Mouse (Mus musculus): ENCODE data around the gene D130043K22Rik. TPM values are rescaled to one million over a fixed set of nuclear protein-coding genes. Genes with fewer than 3 reads are reported as not detected.

The D130043K22Rik gene
- polyA plus RNA-seq (2014; fragmentation: Illumina TruSeq; extraction: RNeasy Lipid Tissue Mini Kit (QIAGEN cat#74804); ENCODE audit: low read depth, low replicate concordance), result 0.19 TPM

DNA sequence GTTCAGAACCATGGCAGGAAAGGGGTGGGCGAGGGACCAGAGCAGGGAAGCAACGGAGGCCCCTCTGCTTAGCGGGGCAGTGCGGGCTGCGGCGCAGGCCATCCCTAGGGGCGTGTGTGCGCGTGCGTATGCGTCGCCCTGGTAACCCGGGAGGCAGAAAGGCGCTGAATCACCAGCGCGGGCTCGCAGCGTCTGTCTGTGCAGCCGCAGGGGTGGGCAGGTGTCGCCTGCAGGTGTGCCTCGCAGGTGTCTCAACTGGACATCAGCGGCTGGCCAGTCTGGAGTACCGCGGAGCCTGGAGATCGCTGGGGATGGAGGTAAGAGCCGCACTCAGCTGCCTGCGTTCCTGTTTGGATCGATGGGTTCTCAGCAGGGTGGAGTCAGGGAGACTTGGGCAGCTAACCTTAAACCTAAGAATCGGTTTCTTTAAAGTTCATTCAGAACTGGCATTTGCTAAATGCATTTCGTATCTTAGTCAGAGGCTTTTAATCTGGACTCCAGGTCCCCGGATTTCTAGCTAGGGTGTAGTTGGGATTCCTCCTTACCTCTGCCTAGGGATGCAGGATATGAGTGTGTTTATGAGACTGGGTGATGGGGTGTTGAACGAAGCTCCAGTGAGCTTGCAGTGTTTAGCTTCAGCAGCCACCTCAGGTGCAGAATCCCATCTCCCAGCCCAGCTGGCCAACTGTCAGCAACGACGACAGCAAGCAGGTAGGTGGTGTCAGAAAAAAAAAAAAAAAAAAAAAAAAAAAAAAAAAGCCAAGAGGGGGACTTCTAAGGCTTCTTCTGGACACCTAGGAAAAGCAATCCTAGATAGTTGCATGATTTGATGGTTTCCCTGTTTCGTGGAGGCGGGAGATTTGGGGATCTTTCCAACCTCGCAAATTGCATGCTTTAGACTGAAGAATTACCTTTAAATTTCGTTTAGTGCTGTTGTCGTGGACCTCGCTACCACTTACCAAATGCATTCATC is at the start of gene D130043K22Rik:
TSS of gene D130043K22Rik (plus strand) at position 153 of the 973 bp plus-strand sequence.

DNA sequence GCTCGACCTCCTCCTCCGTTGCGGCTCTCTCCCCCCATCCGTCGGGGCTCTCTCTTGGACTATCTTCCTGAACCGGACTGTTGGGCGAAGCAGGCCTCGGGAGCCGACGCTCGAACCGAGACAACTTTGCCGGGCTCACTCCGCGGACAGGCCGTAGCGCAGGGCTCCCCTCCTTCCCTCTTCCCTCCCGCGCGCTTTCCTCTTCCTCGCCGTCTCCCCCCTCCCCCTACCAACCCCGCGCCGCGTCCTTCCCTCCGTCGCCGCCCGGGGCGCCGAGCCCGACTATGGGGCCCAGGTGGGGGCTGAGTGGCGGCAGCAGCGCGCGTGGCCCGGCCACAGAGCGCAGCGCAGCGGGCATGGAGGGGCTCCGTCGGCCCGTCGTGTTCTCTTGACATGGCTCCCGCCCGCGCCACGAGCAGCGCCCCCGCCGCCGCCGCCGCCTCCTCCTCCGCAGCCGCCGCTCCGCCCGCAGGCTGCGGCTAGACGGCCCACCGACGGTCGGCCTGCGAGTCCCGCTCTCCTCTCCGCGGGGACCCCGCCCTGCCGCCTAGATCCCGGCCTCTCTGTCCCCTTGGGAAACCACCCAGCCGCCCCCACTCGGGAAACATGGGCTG is 43.5 kb upstream of the D130043K22Rik start, which contains the start of gene BC005537:
TSS of gene BC005537 (plus strand) at position 350 of the 614 bp plus-strand sequence.

DNA sequence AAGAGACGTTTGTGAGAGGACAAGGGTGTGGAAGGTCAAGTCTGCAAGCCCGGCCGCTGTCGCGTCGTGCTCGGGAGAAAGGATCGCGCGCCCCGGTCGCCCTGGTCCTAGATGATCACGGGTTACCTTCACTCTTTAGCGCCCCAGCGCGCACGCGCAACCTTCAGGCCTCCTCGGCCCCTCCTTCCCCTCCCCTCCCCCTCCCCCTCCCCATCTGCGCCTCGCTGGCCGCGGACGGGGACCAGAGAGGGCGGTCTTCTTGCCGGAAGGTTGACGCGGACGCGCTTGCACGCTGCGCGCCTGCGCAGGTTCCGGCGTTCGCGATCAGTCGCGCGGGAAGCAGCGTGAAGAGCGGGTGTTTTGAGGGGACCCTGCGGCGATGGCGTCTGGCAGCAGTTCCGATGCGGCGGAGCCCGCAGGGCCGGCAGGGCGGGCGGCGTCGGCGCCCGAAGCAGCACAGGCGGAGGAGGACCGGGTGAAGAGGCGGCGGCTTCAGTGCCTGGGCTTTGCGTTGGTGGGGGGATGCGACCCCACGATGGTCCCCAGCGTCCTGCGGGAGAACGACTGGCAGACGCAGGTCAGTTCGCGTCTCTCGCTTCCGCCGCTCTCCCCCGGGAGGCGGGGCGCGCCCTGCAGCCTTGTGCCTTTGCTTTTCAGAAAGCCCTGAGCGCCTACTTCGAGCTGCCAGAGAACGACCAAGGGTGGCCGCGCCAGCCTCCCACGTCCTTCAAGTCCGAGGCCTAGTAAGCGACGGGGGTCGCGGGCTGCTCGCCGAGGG is 13.4 kb upstream of the D130043K22Rik start, which contains the start of the genes Acot13 and Tdp2:
TSS of gene Acot13 (minus strand) at position 188 of the 778 bp plus-strand sequence.
TSS of gene Tdp2 (plus strand) at position 327 of the 778 bp plus-strand sequence.

DNA sequence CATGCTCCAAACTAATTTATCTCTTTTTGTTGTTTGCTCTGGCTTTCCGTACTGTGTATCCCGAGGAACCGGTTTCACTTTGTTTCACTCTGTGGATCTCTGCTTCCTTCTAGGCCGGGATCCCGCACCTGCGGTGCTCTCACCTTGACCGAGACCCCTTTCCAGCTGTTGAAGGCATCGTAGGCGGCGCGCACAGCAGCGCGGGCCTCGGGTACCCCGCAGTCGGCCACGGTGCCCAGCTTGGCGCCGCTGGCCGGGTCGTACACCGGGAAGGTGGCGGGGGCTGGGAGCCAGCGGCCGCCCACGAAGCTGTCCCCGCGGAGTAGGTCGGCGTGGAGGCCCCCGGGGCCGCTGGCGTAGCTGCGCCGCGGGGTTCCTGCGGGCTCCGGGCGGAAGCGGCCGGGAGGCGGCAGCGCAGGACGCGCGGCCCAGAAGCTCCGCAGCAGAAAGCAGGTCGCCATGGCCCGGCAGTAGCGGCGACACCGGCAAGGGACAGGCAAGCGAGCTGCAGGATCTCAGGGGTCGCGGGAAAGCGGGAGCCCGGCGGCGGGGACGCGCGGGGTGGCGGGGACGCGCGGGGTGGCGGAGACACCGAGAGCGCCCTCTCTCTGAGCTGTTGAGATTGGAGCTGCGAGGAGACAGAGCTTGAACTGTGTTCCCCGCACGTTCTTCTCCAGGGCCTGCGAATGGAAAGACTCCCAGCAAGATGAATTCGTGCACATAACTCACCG is 92.3 kb downstream of the D130043K22Rik start, which contains the start of gene Aldh5a1:
TSS of gene Aldh5a1 (minus strand) at position 554 of the 731 bp plus-strand sequence.

DNA sequence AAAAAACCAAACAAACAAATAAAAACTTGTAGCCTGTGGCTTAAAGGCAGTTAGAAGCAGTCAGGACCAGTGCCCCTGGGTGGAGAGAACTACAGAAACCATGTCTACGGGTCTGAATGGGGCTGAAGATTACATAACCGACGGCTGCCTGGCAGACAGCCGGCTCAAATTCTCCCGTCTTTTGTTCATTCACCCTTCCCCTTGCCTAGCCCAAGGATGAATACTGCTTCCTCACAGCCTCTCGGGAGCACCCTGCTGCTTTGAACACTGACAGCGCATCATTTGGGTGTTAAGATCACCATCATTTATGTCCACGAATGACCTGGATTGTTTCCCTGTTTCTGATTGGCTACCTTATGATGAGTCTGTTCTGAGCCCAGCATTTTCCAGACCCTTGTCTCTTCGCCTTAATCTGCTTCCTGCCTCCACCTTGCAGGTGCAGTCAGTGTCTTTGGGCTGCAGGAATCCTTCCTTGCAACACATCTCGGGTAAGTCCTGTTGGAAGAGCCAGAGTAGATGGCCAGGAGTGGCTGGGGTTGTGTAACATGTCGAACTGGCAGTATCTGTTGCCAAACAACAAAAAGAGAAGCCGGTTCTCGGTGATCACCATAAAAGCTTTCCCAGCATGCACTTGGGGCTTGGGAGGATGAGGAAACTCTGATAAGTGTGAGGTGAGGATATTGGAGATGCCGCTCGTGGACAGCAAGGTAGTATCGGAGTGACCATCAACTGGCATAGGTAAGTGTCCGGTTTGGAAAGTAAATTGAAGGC is 97.8 kb downstream of the D130043K22Rik start, which contains the start of gene Gpld1:
TSS of gene Gpld1 (plus strand) at position 641 of the 771 bp plus-strand sequence.

Other genes starting within 250 kb of the D130043K22Rik start
- 1.2 TPM for gene Armh2, start 103.9 kb upstream of the D130043K22Rik start, polyA plus RNA-seq (2014; fragmentation: Illumina TruSeq; extraction: RNeasy Lipid Tissue Mini Kit (QIAGEN cat#74804); ENCODE audit: low read depth, low replicate concordance)
- 8.1 TPM for gene Gmnn, start 83.2 kb upstream of the D130043K22Rik start, polyA plus RNA-seq (2014; fragmentation: Illumina TruSeq; extraction: RNeasy Lipid Tissue Mini Kit (QIAGEN cat#74804); ENCODE audit: low read depth, low replicate concordance)
- gene BC005537, start 43.5 kb upstream of the D130043K22Rik start, polyA plus RNA-seq (2014; fragmentation: Illumina TruSeq; extraction: RNeasy Lipid Tissue Mini Kit (QIAGEN cat#74804); ENCODE audit: low read depth, low replicate concordance), result 104 TPM
- gene Acot13, start 13.6 kb upstream of the D130043K22Rik start, polyA plus RNA-seq (2014; fragmentation: Illumina TruSeq; extraction: RNeasy Lipid Tissue Mini Kit (QIAGEN cat#74804); ENCODE audit: low read depth, low replicate concordance), result 78.9 TPM
- gene Tdp2, start 13.5 kb upstream of the D130043K22Rik start, polyA plus RNA-seq (2014; fragmentation: Illumina TruSeq; extraction: RNeasy Lipid Tissue Mini Kit (QIAGEN cat#74804); ENCODE audit: low read depth, low replicate concordance), result 20.7 TPM
- 13.6 TPM for gene Aldh5a1, start 92.5 kb downstream of the D130043K22Rik start, polyA plus RNA-seq (2014; fragmentation: Illumina TruSeq; extraction: RNeasy Lipid Tissue Mini Kit (QIAGEN cat#74804); ENCODE audit: low read depth, low replicate concordance)
- 16.8 TPM for gene Gpld1, start 98.0 kb downstream of the D130043K22Rik start, polyA plus RNA-seq (2014; fragmentation: Illumina TruSeq; extraction: RNeasy Lipid Tissue Mini Kit (QIAGEN cat#74804); ENCODE audit: low read depth, low replicate concordance)
- gene Mrs2, start 175.2 kb downstream of the D130043K22Rik start, polyA plus RNA-seq (2014; fragmentation: Illumina TruSeq; extraction: RNeasy Lipid Tissue Mini Kit (QIAGEN cat#74804); ENCODE audit: low read depth, low replicate concordance), result 28.2 TPM
- gene Dcdc2a, start 210.9 kb downstream of the D130043K22Rik start, polyA plus RNA-seq (2014; fragmentation: Illumina TruSeq; extraction: RNeasy Lipid Tissue Mini Kit (QIAGEN cat#74804); ENCODE audit: low read depth, low replicate concordance), result 21.1 TPM

Data from adipose tissue, adult 10 weeks (tissue).